Mouse (Mus musculus) adrenal gland, adult (tissue): ENCODE measurements at regions not wholly inside any gene's neighbourhood (a gene's known extent, or its start where the extent isn't known, plus 50 kb on each side); places are given as distances from the start of the nearest gene placed in this dataset.
"Not testable (repeated sequence)": the region's sequence is repeated elsewhere in the genome, so short reads cannot be mapped to it uniquely, and the experiment has no call there.

ENCODE experiments used
- DNase-seq, 2 experiments: peaks; one replicate each; pipeline ENCODE4 v3.0.0; 2022 to 2023; ENCODE audit warnings: low spot score in 1 of 2; ENCODE audit not compliant: inconsistent age in 2 of 2

DNA sequence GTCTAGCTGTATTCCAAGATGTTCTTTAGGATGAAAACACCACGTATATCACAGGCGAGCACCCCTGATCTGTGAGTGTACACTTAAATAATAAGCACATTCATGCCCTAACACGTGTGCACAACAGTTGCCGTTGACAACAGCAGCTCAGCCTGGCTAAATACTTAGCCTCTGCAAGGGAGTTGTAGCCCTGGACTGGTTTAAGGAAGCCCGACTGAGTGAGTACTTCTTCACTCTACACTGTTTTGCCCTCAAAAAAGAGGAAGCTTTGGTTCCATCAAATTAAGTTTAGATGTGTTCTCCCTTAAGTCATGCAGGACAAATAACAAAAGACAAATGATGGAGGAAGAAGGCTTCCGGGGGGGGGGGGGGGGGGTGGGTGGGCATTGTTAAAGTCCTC is 208.0 kb upstream of the Rhobtb1 start:
- DNase-seq: no peak

DNA sequence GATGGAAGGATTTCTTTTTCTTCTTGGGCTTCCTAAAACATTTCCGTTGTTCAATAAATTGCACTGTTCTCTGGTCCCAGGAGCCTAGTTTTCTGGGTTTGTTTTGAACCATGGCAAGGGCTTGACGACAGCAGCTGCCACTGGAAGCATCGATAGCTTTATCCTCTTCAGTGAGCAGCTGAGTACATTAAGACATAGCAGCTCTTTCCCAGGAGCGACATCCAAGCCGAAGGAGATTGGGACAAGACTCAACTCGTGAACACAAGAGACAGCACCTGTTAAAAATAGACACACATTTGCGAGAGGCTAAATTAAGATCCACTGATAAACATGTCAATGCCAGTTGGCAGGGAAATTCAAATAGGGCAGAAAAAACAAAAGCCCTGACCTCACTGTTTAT is 194.7 kb upstream of the Rhobtb1 start:
- DNase-seq: no peak

DNA sequence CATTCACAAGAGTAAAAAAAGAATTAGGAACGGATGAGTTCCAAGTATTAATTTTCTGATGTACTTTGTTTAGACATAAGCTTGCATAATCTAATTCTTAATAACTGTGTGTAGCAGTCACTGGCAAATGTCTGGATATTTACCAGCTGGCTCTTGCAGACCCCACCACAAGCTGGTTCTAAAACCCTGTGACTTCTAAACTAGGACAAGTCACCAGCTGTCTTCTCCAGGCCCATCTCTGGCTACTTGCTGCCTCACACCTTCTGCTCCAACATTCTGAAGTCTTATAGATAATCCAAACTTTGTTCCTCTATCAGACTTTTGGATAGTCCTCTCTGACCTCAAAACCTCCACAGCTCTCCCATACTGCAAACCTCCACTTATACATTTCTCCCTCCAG is 189.9 kb upstream of the Rhobtb1 start:
- no peak for DNase-seq

DNA sequence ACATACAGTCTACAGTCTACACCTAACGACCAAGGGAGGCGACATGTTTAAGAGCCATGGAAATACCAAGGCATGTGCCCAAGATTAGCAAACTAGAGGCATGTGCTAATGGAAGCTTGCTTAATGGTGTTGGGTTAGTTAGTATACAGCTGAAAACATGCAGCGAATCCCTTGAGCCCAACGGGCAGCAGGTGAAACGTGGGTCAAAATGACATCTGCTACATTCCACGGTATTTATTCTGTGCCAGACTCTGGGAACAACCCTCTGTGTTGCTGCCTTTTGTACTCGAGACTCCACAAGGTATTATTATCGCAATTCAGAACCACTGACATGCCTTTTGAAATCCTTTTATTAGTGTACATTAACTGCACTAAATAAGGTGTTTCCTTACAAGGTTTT is 188.1 kb upstream of the Rhobtb1 start:
- DNase-seq: no peak

DNA sequence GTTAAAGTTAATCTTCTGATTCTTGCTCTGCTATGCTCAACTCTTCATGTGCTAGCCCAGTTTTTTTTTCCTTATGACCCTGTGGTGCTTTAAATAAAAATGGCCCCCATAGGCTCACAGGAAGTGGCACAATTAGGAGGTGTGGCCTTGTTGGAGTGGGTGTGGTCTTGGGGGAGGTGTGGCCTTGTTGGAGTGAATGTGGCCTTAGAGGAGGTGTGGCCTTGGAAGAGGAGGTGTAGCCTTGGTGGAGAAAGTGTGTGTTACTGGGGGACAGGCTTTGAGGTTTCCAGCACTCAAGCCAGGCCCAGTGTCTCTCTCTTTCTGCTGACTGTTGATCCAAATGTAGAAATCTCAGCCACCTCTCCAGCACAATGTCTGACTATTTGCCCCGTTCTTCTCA is 186.0 kb upstream of the Rhobtb1 start:
- DNase-seq: no peak

DNA sequence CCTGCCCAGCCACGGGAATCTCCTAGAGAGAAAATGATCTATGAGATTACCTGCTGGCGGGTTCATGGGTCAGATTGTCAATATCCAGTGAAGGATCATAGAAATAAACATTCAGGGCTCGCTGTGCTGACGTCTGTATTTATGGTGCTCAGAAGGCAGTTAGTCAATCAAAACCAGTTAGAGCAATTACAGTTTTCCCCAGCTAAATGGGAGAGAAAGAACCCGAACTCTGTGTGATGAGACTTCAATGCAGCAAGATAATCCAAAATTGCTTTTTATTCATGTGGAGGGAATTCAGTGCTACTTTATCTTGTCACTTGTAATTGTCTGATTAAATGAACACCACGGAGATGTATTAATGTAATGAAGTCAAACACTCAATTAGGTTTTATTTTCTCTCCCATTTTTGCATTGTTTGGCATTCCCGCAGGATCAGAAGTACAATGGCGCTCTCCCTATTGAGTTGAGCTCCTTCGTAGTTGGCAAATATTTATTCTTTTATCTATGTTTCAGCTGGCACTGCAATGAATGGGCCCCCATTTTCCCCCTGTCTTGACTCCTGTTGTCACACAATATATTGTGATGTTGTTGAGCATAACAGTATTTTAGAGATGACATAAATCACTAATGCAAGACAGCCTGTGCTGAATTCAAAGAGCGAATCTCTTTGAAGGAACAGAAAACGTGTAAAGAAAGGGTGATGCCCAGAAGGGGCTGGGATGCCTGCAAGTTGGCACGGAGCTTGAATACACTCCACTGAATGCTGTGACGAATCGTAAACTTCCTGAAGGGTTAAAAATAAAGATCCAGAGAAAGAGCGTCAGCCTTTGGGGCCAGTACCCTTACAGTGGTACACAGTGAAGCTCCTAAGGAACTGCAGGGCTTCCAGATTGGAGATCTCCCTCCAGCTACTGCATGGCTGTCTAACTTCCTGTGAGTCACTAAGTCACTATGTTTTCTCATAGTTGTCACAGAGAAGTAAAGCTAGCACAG is 183.0 kb upstream of the Rhobtb1 start:
- no peak for DNase-seq

DNA sequence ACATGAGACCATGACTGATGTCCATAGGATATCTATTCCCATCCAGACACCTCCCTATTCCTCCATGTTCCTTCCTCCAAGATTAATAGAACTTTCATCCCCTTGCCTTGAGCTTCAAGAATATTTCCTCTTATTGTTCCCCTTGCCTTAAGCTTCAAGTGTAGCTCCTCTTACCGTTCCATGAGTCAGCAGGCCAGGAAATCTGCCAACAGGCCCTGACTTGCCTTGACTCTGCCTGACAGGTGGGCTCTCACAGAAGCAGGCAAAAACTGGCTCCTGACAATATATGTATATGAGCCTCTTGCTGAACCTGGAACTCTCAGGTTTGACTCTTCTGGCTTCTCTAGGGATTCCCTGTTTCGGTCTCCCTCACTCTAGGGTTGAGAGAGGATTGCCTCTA is 180.7 kb upstream of the Rhobtb1 start:
- DNase-seq: peak in 1 of 2 experiments; percentile 22

DNA sequence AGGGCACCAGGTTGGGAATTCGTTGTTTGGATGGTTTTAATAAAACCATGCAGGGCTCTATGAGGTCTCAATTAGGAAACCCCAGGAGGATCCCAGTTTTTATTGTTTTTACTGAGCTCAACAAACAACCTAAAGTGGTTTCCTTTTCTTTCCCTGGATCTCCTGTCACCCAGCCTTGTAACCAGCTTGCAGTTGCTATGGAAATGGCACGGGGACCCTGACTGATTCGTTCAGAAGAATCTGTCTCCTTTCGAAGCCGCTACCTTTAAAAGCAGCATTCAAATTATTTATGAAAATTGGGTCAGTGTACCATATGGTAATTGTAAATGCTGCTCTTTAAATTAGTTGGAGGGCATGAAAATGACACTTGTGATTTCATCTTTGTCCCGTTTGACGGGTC is 176.5 kb upstream of the Rhobtb1 start:
- DNase-seq: no peak

DNA sequence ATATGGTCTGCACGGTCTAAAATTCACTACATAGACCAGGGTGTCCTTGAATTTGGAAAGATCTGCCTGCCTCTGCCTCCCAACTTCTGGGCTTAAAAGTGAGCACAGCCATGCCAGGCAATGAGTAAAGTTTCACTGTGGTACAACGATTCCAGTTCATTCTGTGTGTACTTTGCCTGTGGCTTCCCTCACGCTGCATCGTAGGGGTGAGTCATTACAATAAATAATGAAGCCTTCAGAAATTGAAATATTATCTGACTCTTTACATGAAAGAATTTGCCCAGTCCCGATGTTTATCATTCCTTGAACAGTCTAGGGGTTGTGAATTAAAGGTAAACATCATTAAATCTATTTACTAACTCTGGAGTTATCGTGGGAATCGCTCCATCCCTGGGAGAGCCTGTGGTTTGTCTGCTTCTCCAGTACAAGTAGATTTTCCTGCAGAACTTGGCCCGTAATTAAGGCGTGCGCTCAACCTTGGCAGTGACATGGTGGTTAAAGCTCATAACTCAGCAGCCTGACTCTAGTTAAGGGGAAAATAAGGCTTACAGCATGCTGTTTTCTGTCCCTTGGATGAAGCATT is 174.7 kb upstream of the Rhobtb1 start:
- DNase-seq: peak; percentile 29 to 79

DNA sequence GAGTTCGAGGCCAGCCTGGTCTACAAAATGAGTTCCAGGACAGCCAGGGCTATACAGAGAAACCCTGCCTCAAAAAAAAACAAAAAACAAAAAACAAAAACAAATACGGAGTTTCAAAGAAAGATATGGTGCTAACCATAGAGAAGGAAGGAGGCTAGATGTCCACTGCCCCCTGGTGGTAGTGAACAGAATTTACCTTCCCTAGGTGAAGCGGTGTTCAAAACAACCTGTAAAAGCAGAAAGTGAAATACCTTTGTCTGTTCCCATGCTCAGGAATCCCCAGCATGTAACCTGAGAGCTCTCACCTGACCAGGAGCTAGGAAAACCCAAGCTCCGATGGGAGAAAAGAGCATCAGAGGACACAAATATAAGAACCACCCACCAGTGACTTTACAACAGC is 173.1 kb upstream of the Rhobtb1 start:
- DNase-seq: peak in 1 of 2 experiments; percentile 68

DNA sequence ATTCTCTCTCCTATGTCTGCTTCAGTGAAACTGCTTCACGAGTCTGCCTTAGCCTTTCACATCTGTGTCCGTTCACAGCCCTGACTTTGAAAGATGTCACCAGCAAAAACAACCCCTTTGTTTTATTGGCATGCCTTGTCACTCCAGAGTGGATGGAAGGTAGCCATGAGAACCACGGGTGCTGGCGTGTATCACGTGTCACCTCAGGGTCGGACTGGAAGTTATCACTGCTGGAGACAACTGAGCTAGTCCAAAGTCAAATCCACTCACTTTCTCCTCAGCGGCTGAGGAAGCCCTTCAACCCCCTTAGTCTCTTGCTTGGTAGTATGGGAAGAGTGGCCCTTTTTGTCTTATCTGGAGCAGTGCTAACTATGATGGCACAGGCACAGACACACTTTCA is 171.3 kb upstream of the Rhobtb1 start:
- DNase-seq: no peak

DNA sequence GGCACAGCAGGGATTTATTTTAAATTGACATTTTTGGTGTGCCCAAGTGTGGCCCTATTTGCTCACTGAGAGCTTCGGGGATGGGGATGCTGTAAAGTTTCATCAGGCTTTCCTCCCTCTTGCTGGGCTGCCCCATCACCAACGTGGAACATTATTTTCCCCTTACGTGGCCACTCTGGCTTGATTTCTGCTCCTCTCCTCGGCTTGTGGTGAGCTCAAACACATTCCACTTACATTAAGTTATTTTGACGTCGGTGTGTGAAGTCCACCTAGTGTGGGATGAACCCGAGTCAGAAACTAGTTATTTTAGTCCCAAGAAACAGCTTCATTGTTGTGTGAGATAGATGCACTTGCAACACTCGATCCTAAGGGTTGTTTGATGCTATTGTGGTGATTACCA is 168.9 kb upstream of the Rhobtb1 start:
- no peak for DNase-seq

DNA sequence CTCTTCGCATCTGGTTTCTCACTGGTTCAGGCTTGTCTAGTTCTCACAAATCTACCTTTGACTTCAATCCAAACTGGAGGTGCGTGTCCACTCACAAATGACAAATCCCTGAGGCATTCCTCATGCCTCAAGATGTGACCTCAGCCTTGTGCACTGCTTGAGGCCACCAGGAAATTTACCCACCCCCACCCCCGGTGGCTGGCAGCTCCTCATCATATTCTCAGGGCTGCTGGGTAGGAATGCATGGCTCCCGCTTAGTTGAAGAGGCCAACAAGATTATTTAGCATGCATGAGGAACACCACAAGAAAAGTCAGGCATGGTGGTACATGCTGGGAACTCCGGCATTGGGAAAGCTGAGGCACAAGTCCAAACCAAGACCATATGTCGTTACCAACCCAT is 160.7 kb upstream of the Rhobtb1 start:
- no peak for DNase-seq

DNA sequence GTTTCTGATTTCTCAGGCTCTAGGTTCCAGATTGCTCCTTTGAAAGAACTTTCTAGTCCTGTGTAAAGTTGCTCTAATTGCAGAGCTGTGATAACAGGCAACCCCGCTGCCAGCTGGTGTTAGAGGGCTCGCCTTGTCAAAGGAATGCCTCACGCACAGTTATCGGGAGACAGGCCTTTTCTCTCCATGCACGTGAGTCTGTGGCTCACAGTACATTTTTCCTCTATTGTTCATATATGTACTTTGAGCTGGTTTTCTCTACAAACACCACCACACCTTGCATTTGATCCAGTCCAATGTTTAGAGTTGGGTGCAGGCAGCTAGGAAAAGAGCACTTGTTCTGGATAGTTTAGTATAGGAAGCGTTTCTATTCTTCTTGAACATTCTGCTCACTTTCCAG is 151.6 kb upstream of the Rhobtb1 start:
- no peak for DNase-seq

DNA sequence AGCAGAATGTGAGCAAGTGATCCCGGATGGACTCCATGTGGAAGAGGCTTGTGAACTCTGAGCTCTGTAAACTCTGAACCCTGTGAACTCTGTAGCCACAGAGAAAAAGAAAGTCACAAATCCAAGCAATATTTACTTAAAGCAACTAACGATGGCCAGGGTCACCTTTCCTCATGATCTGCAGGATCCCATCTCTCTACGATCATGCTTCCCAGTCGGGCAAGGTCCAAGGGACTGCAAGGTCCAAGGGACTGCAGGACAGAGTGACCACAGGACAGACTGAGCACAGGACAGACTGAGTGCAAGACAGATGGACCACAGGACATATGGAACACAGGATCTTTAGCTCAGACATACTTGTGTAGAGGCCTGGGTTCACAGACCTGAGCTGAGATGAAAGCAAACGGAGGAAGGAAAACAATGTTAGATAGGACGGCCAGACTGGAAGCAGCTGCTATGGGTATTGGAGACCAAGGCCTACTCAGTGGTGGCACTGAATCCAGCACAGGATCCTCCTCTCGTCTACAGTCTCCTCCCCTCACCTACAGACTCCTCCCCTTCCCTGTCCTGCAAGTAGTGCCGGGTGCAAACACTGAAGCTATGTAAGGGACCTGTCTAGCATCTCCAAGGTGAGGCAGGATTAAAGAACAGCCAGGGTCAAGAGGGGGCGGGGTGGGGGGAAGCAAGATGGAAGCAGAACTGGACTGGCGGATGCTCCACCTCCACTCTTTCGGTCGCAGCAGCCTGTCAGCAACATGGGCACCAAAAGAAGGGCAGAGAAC is 149.4 kb upstream of the Rhobtb1 start:
- no peak for DNase-seq

DNA sequence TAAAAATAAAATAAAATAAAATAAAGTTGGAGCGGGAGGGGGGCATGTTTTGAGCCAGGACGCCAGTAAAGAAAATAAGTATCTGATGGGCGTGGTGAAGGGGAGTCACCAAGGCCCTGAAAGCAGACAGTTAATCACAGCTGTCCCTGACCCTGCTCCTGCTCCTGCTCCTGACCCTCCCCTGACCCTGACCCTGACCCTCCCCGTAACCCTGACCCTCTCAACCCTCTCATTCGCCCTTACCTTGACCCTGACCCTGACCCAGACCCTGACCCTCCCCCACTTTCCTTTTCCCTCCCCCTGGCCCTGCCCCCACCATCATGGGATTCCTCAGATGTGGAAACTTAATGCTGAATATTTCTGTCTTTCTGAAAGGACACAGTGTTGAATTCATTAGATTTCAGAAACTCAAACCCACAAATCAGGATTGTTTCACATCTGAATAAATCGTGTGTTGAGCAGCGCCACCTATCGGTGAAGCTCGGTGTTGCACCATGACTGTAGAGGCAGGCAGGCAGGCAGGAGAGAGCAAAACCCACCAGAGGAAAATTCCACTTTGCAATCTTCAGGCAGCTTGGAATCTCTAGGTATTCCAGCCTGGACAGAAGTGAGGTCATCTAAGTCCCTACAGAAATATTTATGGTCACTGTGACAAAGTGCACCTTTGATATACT is 145.9 kb upstream of the Rhobtb1 start:
- DNase-seq: peak; percentile 55 to 89

DNA sequence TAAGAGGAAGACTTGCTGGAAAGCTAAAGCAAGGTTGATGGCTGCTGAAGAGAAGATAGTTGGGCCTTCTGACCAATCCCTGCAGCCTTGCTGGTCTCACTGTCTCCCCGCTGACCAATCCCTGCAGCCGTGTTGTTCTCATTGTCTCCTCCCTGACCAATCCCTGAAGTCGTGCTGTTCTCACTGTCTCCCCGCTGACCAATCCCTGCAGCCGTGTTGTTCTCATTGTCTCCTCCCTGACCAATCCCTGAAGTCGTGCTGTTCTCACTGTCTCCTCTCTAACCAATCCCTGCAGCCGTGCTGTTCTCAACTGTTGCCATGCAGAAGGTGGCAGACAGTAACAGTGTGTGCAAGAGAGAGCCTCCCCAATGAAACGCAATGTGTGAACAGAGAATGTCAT is 142.6 kb upstream of the Rhobtb1 start:
- not testable (repeated sequence) for DNase-seq

DNA sequence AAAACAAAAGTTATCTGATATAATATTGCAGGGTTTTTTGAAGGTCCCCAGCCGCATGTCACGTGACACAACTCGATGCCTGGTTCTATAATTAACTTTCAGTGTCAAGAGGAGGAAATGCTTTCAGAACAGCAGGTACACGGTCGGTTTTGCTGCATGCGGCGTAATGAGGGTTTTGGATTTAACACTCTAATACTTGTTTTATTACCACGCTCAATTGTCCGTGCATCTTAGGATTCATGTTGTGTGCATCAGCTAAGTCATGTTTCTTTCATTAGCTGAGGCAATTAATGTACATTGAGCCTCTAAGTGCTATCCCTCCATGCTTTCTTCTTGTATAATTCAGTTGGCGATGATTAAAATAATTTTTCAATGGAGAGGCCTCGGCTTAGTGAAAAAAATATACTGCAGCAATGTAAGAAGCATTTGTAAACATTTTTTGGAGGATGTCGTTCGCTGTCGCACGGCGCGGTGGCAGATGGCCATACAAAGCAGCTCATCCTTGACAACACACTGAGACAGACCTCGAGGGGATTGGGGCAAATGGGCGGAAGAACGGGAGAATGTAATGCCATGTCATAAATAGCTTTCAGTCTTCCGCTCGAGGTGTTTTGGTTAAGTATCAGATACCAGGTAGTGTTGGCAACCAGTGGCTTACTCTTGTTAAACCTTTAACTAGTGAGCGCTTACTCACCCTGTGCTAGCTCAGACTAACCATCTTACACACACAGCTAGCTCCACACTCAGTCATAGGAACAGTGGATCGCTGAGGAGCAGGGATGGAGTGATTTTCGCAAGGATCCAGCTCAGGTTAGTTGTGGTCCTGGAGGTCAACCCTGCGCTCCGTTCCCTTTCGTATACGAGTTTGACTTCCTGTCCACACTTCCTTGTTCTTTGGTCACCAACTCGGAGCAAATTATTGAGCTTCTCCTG is 130.2 kb upstream of the Rhobtb1 start:
- DNase-seq: no peak

DNA sequence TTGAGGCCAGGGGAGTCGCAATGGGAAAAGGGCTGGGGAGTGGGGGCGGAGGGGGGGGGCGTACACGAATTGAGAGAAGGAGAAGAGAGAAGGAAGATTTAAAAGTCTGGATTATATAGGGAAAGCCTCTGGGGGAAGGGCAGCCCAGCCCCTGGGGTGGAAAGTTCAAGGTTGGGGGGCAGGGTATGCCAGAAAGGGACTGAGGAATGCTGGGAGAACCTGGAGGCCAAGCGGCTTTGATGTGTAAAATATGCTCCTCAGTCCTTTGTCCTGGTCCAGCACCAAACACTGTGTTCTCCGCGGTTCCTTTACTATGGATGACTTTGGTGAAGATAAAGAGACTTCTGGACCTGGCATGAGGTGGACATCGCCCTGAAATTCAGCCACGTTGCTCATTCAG is 117.8 kb upstream of the Rhobtb1 start:
- DNase-seq: no peak
